Mouse (Mus musculus) fibroblast of lung, adult 2 months (primary cell): ENCODE data around the gene Zbtb32.

ENCODE experiments used
- DNase-seq: peaks from one replicate; pipeline ENCODE4 v3.0.0-alpha.2; 2011; ENCODE audit warnings: low read depth

The Zbtb32 gene

DNA sequence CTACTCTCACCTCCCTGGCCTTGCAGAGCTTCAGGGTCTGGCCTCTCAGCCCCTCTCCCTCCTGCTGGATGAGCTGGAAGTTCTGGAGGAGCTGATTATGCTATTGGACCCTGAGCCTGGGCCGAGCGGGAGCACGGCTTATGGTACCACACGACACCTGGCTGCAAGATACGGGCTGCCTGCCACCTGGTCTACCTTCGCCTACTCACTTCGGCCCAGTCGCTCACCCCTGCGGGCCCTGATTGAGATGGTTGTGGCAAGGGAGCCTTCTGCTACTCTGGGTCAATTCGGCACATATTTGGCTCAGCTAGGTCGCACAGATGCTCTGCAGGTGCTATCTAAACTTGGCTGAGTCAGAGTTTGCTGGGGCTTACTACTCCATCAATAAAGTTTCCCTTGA is 31.2 kb downstream of the Zbtb32 start:
- DNase-seq: no peak

DNA sequence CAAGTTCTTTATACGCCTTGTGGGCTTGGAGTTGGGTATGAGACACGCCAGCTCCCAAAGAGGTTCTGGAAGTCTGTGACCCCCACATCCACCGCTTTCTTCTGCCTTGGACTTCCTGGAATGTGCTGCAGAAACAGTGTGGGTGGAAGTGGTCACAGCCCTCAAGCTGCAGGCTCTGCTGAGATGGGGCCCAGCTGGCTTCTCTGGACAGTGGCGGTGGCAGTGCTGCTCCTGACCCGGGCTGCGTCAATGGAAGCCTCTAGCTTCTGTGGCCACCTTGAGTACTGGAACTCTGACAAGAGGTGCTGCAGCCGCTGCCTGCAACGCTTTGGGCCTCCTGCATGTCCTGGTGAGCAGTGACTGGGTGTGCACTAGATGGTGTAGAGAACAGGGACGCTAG is 32.7 kb downstream of the Zbtb32 start:
- no peak for DNase-seq

DNA sequence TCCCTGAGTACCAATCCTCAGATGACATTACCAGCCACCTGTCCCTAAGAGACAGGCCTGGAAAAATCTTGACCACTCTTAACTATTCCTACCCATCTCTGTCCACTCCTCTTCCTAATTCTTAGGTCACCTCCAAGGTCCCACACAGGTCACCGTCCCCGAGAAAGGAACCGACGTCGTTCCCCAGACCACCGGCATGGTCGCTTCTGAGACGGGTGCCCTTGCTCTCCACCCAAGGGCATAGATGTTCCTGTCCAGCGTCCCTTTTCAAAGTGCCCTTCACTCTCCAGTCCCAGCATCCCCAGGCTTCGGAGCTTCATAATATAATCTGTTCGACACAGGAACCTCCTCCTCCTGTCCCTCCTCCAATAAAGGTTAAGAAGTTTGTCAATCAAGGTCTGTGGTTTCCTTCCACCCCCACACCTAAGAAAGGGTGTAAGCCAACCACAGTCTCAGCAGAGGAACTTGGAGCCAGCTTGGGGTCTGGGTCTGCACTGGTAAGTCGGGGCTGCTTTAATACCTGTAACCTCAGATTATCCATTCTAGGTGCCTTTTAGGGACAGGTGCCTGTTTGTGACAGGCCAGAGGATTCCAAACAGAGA is 33.6 kb downstream of the Zbtb32 start, which contains the start of gene Igflr1:
TSS of gene Igflr1 (plus strand) at position 458 of the 602 bp plus-strand sequence.
- no peak for DNase-seq

DNA sequence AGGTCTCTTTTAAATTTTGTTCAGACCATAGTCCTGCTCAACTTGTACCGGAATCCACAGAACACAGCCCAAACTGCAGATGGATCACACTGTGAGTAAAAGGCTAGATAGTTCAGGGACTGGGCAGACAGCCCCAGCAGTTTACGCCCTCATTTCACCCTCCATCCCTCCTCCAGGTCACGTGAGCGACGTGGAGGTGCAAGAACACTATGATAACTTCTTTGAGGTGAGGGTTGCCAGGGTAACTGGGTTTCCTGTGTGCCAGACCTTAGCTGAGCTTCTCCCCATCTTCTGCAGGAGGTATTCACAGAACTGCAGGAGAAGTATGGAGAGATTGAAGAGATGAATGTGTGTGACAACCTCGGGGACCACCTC is 34.8 kb downstream of the Zbtb32 start:
- no peak for DNase-seq

DNA sequence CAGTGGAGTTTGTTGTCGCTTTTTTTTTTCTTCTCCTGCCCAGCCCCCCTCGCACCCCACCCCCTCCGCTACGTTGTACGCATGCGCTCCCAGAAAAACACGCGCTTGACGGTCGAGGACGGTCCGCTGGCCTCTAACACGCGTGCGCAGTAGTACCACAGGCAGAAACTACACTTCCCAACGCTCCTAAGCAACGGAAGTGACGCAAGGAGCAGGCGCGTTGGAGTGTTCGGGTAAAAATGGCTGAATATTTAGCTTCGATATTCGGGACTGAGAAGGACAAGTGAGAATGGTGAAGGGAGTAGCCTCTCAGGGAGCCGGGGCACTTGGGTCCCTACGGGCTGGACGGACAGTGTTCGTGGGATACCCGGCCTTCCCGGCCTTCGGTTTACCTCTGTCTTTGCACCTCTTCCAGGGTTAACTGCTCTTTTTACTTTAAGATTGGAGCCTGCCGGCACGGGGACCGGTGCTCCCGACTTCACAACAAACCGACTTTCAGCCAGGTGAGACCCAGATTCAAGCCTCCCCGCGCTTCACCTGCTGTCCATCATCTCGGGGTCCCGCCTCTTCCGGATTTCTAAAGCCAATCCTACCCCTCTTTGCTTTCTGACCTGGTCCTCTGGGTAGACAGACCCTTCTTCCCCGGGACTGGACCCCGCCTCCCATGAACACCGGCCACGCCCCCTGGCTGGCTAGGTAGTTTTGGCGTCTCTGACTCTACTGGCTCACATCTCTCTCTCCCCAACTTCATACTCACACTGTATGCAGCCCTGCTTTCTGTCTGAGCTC is 35.4 kb downstream of the Zbtb32 start, which contains the start of the genes U2af1l4, Gm49396 and Psenen:
TSS of gene U2af1l4 (plus strand) at position 185 of the 789 bp plus-strand sequence.
TSS of gene Gm49396 (plus strand) at position 228 of the 789 bp plus-strand sequence.
TSS of gene Psenen (minus strand) at position 511 of the 789 bp plus-strand sequence.
- peak; percentile 95 for DNase-seq

DNA sequence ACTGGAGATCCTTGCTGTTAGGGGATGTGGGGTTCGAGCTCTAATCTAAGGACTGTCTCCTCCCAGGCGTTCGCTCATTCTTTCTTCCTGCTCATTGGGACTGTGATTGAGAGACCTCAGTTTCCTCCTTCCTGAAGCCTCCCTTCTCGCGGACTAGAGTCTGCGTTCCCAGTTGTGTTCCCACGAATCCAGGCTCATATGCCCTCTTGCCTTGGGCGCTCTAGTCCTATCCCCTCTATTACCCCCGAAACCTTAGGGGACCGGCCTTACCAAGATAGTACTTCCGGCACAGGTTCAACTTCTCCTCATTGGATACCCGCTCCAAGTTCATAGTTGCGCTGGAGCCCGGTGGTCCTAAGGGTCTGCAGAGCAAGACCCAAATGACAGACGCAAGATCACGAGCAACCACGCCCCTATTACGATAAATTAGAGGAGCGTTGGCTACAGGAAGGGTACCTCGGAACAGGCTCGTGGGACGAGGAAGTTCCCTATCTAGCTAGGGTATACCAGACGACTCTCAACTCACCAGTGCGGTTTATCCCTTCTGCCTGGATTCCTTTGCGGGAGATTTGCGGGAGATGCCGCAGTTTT is 36.1 kb downstream of the Zbtb32 start:
- DNase-seq: peak; percentile 28

DNA sequence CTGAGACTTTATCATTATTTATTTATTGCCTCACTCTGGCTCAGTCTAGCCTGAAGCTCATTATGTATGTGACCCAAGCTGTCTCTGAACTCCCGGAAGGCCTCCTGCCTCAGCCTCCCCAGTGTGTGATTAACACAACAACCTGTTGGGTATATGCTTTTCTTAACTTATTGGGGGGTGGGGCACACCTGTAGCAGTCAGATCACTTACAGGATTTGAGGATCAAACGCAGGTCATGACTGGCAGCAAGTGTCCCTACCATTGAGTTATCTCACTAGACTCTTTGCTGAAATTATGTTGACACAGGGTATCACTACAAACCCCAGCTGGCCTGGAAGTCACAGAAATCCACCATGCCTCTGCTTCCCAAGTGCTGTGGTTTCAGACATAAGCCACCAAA is 38.4 kb downstream of the Zbtb32 start:
- no peak for DNase-seq

DNA sequence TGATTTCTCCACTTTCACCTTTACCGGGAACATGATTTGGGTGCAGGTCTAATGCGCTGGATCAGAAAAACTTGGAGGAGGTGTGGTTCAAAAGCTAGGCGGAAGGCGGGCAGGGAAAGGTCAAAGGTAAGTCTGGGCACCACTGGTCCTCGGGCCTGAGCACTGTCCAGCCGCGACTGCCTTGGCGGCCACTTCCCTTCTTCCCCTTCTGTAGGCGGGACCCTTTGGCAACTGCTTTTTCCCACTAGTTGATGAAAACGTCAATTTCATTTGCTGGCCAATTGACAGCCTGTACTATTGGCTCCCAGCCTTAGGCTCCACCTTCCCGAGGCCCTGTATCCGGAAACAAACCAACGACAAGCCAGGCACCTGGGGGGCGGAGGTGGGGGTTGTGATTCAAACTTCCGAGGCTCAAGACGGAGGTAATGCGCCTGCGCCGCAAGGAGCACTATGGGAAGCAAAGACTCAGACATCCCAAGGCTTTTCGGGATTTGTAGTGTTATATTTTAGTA is 39.2 kb downstream of the Zbtb32 start, which contains the start of gene Lin37:
TSS of gene Lin37 (minus strand) at position 396 of the 512 bp plus-strand sequence.
- peak; percentile 100 for DNase-seq

DNA sequence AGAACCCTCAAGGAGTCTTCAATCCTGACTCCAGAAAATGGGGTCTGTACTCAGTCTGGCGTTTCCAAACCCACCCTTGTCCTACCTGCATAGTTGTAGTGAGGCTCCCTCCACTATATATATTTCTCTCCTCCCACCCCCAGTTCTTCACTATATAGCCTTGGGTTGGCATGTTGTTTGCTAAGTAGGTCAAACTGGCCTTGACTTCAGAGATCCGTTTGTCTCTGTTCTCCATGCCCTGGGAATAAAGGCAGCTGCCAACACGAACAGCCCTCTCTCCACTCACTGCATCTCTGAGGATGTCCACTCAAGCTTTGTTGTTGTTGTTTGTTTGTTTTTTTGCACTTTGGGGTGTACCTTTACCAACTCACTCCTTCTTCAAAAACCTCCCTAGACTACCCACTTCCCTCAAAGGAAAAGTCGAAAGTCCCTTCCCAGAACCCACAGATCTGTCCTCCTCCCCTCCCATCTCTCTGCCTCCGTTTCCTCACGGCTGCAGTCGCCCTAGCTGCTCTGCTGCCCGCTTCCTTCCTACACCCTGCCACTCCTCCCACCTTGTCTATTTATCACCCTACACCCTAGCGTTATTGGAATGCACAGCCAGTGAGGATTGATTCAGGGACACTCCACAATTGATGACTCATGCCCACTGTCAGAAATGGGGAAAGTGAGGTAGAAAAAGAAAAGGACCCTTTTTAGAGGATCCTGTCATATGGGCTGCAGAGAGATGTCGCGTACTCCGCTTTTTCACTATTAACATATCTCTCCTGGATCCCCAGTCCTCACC is 39.9 kb downstream of the Zbtb32 start:
- DNase-seq: no peak

DNA sequence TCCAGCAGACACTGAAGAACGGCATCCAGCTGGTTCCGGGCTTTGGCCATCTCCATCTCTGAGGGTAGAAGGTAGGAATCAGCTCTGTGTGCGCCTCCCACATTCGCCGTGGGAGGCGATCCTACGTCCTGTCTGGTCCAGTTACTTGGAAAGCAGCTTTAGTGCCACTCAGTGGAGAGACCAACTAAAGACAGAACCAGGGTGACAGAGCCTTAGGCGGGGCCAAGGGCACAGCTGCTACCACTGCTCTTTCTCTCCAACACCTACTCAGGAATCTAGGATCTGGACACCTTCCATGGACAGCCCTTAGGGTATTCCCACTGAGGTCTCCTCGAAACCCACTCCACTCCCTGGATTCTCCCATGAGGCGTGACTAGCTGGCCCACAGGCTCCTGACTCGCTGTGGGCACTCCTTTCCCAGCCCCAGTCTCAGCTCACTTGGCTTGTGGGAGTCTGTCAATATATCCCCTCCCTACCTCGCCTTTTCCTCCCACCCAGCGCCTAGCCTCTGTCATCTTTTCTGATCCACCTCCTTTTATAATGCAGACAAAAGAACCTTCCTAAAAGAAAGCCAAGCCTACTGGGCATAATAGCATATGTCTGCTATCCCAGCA is 40.7 kb downstream of the Zbtb32 start:
- DNase-seq: no peak

DNA sequence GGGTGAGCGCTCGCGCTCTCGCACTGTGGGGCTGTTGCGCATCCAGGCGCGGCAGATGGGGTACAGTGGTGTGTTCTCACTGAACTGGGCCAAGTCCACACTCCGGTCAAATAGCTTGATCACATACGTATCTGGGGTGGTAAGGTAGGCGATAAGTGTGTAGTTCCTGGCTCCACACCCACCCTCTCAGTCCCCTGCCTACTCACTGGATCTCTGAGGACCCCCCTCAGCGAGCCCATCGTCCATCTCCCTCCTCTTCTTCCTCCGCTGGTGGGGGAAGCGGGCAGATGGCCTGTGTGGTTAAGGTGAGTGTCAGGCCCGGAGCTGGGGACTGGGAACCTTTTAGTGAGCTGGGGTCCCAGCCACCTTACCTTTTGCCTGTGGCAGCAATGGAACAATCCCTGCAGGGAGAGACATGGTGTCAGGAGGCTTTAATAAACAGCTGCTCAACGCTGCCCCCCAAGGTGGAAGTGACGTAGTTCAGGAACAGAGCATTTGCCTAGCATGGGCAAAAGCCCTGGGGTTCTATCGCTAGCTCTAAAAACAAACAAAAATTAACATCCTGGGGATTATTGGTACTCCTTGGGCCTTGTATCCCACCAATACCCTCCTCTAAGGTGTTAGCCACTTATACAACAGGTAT is 41.7 kb downstream of the Zbtb32 start:
- no peak for DNase-seq

DNA sequence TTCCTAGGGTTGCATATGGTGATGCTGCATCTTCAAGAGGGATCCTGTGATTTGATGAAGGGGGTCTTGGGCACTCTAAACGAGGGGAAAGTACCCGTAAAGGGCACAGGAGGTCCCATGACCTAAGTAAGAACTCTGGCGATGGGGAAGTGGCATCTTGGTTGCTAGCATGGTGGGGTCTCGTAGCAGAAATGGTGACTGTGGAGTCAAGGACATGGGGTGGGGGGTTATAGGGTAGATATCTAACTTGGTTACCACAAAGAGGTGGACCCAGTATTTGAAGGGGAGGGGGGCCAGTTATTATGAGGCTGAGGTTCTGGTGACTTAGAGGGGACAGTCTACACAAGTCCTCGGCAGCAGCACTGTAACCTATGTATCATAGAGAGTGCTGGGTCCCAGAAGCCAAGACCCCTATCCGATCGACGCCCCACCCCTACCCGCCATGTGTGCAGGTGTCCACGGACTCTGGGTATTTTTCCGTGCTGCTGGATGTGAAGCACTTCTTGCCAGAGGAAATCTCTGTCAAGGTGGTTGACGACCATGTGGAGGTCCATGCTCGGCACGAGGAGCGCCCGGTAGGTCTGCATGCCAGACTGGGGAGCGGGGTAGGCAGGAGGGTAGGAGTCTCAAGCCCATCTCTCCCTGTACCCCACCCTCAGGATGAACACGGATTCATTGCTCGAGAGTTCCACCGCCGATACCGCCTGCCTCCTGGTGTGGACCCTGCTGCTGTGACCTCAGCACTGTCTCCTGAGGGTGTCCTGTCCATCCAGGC is 44.7 kb downstream of the Zbtb32 start:
- DNase-seq: no peak

DNA sequence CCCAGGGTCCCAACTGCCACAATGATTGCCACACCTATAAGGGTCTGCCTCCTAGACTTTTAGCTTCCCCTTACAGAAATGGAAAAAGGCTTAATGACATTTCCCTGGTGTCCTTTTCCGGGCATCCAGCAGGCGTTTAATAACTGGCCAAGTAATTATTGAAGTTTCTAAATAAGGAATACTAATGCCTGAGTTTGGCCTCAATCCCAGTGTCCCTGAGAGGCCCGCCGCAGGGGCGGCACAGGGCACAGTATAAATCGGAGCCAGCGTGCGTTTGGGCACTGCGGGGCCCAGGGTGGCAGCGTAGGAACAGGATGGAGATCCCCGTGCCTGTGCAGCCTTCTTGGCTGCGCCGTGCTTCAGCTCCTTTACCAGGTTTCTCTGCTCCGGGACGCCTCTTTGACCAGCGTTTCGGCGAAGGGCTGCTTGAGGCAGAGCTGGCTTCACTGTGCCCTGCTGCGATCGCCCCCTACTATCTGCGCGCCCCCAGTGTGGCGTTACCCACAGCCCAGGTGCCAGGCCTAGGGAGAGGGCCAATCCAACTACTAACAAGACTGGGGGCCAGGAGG is 45.6 kb downstream of the Zbtb32 start:
- no peak for DNase-seq

DNA sequence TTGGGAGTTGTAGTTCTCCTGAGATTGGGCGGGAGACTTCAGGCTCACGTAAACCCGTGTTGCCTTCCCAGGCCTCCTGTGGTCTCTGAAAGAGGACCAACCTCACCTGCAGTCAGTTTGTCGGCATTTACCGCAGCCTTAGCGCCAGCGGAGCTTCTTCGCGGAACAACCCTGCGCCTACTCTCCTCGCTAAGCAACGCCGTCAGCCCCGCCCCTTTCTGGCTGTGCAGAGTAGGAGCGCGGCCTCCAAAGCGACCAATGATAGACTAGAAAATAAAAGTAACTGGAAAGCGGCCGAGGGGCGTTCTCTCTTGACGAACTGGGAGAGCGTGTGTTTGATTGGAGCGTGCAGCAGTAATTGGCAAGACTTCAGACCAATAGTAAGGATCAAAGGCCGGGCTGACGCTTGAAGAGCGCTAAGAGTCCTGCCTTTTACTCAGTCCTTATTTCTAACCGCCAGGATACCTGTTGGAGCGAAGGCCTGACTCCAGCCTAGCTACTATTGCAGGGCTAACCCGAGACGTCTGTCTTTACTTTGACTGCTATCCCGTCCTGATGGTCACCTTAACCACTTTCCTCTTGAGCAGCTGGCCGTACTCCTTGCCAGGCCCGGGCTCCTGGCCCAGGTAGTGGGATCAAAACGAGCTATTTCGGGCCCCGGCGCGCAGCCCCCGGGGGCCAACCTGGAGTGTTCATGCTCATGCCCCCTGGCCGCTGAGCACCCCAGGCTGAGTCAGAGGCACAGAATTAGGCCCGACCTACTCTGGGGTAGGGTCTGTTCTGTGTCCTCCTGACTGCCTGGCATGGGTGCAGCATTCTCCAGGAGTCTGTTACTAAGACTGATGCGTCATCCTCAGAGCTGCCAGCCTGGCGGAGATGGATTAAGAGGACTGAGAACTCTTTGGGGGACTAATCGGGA is 46.3 kb downstream of the Zbtb32 start, which contains the start of the genes Hspb6 and Proser3:
TSS of gene Hspb6 (plus strand) at position 77 of the 919 bp plus-strand sequence.
TSS of gene Proser3 (minus strand) at position 198 of the 919 bp plus-strand sequence.
- DNase-seq: peak; percentile 99

DNA sequence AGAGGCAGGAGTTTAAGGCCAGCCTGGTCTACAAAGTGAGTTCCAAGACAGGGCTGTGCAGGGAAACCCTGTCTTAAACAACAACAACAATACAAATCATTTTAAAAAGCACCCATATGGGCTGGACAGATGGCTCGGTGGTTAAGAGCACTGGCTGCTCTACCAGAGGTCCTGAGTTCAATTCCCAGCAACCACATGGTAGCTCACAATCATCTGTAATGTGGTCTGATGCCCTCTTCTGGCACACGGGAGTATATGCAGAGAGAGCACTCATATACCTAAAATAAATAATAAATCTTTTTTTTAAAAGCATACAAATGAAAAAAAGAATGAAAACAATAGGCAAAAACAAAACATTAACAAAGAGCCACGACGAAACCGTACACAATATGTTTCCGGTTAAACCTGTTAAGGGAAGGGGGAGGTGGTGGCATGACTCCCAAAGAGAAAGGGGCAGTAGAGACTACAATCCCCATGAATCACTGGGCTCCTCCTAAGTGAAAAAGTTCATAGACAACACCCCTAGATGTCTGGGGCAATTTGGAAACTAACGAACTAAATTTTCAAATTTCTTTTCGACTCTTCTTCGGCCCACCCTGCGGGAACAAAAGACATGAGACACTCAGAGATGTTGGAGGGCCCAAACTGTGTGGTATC is 47.1 kb downstream of the Zbtb32 start:
- DNase-seq: no peak

DNA sequence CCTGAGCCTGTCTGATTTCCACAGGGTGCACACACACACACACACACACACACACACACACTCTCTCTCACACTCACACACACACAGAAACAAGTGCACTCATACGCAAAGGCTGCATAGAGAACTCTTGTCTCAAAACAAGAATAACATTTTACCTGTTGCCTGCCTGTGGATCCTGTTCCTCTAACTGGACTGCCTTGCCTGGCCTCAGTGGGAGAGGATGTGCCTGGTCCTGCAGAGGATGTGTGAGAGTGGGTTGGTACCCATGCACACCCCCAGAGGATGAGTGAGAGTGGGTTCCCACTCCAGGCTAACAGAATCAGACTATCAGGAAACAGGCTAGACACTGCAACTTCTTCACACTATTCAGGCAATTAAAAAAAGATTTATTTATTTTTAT is 48.1 kb downstream of the Zbtb32 start:
- DNase-seq: no peak

DNA sequence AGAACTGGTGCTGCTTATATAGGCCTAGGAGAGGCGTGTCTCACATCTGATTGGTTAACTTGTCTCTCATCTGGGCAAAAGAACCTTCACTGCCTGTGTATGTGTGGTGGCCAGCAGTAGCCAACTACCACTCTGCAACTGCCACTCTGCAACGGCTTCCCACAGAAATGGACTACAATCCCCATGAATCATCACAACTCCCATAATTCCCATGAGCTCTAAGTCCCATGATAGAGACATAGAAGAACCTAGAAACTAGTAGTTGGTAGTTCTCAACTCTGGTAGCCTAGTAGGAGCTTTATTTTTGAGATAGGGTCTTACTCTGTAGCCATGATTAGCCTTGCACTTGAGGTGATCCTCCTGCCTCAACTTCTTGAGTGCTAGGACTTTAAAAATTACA is 48.8 kb downstream of the Zbtb32 start:
- no peak for DNase-seq

DNA sequence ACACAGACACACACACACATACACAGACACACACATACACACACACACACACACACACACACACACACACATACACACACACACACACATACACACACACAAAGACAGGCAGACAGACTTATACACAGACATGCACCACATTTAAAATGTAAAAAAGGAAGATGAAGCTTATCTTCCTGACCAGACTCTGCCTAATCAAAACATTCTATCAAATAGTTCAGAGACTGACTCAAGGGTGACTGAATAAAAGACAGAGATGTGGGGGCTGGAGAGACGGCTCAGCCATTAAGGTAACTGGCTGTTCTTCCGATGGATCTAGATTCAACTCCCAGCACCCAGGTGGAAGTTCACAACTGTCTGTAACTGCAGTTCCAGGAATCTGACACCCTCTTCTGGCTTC is 54.4 kb downstream of the Zbtb32 start:
- no peak for DNase-seq
